Mouse (Mus musculus): Measurements from ENCODE around the gene Exosc5. TPM values are rescaled to one million over a fixed set of nuclear protein-coding genes. Genes with fewer than 3 reads are reported as not detected.
A peak's percentile ranks its signal among the peaks of the same experiment; 100 is the strongest.

The Exosc5 gene
- polyA plus RNA-seq, 1 experiment from 2014 or later, result 39.7 TPM

- WGBS, result 52% methylated on average over 4 of the region's 4 CpGs
- no peak overlapping the region for H3K9ac ChIP-seq
- no peak for ATAC-seq (ENCODE audit: low FRiP score)
These were observed 13.5 kb downstream of the Exosc5 start for GRCm38 (mm10) chr7:25672442-25672841.

GRCm38 (mm10) chr7:25674297-25674696 is 15.3 kb downstream of the Exosc5 start:
- Histone ChIP-seq H3K27ac (no peak overlapping the region), H3K36me3 (replicated peaks; ENCODE audit: control insufficient read depth, insufficient read depth) (0 out of 2 replicates have a peak, but pooled peaks cover 3% of the 10 kb centered on the region), H3K4me2 (replicated peaks) (peak overlapping the region; percentile 65), H3K9me3 (ENCODE audit: control insufficient read depth, low read length) (no peaks in the 10 kb centered on the region), H3K4me1 (replicated peaks; ENCODE audit: control insufficient read depth, insufficient read depth, low read length) (peaks cover 6% of the 10 kb centered on the region; the same call in 1 of the 2 replicates), H3K4me3 (replicated peaks; ENCODE audit: low read length) (peak overlapping the region; percentile 41), H3K9ac (peak overlapping the region; percentile 59), H3K27me3 (ENCODE audit: control insufficient read depth, insufficient read depth, low read length) (peaks cover 36% of the 10 kb centered on the region)
- DNase-seq (ENCODE audit: low spot score), result no peak
- ATAC-seq (ENCODE audit: low FRiP score), result no peak
- 27% methylated on average over 9 of the region's 9 CpGs for WGBS

More at GRCm38 (mm10) chr7:25672442-25672841, 13.5 kb downstream of the Exosc5 start:
- Histone ChIP-seq H3K27ac (no peak overlapping the region), H3K4me2 (replicated peaks) (no peak overlapping the region), H3K4me1 (replicated peaks; ENCODE audit: control insufficient read depth, insufficient read depth, low read length) (peaks cover 6% of the 10 kb centered on the region; the same call in 1 of the 2 replicates), H3K9me3 (ENCODE audit: control insufficient read depth, low read length) (no peaks in the 10 kb centered on the region), H3K36me3 (replicated peaks; ENCODE audit: control insufficient read depth, insufficient read depth) (peaks cover 21% of the 10 kb centered on the region), H3K4me3 (replicated peaks; ENCODE audit: low read length) (no peak overlapping the region), H3K27me3 (ENCODE audit: control insufficient read depth, insufficient read depth, low read length) (peaks cover 29% of the 10 kb centered on the region)
- DNase-seq (ENCODE audit: low spot score), result no peak

GRCm38 (mm10) chr7:25674719-25675300 is 15.8 kb downstream of the Exosc5 start, which contains the start of gene Tmem91:
Tmem91 (minus strand) TSS chr7:25675166.
- WGBS, result 3% methylated on average over 29 of the region's 29 CpGs
- ATAC-seq (ENCODE audit: low FRiP score) (peak; percentile 55), DNase-seq (ENCODE audit: low spot score) (peak; percentile 34)
- Histone ChIP-seq H3K9ac (peak within 1 kb of the TSS; percentile 59), H3K4me3 (replicated peaks; ENCODE audit: low read length) (peak within 1 kb of the TSS; percentile 41), H3K27me3 (ENCODE audit: control insufficient read depth, insufficient read depth, low read length) (peaks cover 36% of the 10 kb centered on the region), H3K4me1 (replicated peaks; ENCODE audit: control insufficient read depth, insufficient read depth, low read length) (peaks cover 7% of the 10 kb centered on the region; the same call in 1 of the 2 replicates), H3K27ac (no peak within 1 kb of the TSS), H3K4me2 (replicated peaks) (peak within 1 kb of the TSS; percentile 65), H3K9me3 (ENCODE audit: control insufficient read depth, low read length) (no peaks in the 10 kb centered on the region), H3K36me3 (replicated peaks; ENCODE audit: control insufficient read depth, insufficient read depth) (0 out of 2 replicates have a peak, but pooled peaks cover 3% of the 10 kb centered on the region)

- Histone ChIP-seq H3K27ac (no peak overlapping the region), H3K4me1 (replicated peaks; ENCODE audit: control insufficient read depth, insufficient read depth, low read length) (peaks cover 12% of the 10 kb centered on the region), H3K9ac (peak overlapping the region; percentile 59; the same call in 1 of the 2 replicates), H3K4me3 (replicated peaks; ENCODE audit: low read length) (peak overlapping the region; percentile 41), H3K9me3 (ENCODE audit: control insufficient read depth, low read length) (no peaks in the 10 kb centered on the region), H3K27me3 (ENCODE audit: control insufficient read depth, insufficient read depth, low read length) (peaks cover 36% of the 10 kb centered on the region), H3K36me3 (replicated peaks; ENCODE audit: control insufficient read depth, insufficient read depth) (no peaks in the 10 kb centered on the region), H3K4me2 (replicated peaks) (peak overlapping the region; percentile 65)
- DNase-seq (ENCODE audit: low spot score) (no peak), ATAC-seq (ENCODE audit: low FRiP score) (no peak)
- WGBS, result 28% methylated on average over 6 of the region's 6 CpGs
These were observed 16.4 kb downstream of the Exosc5 start for GRCm38 (mm10) chr7:25675405-25675804.

- 45% methylated on average over 15 of the region's 15 CpGs for WGBS
- H3K4me3 ChIP-seq (replicated peaks; ENCODE audit: low read length), result no peak overlapping the region
- ATAC-seq (ENCODE audit: low FRiP score), result peak; percentile 38
- no peaks in the 10 kb centered on the region for H3K36me3 ChIP-seq (replicated peaks; ENCODE audit: control insufficient read depth, insufficient read depth)
- peak; percentile 83 for DNase-seq (ENCODE audit: low spot score)
- H3K27ac ChIP-seq, result peak overlapping the region; percentile 61
- H3K4me1 ChIP-seq (replicated peaks; ENCODE audit: control insufficient read depth, insufficient read depth, low read length), result peaks cover 12% of the 10 kb centered on the region
- H3K9me3 ChIP-seq (ENCODE audit: control insufficient read depth, low read length), result no peaks in the 10 kb centered on the region
- peaks cover 36% of the 10 kb centered on the region for H3K27me3 ChIP-seq (ENCODE audit: control insufficient read depth, insufficient read depth, low read length)
- no peak overlapping the region for H3K4me2 ChIP-seq (replicated peaks)
- no peak overlapping the region for H3K9ac ChIP-seq
These were observed 17.3 kb downstream of the Exosc5 start for GRCm38 (mm10) chr7:25676085-25676781.

GRCm38 (mm10) chr7:25677013-25677412 is 18.0 kb downstream of the Exosc5 start:
- no peak overlapping the region for H3K9ac ChIP-seq
- peaks cover 36% of the 10 kb centered on the region for H3K27me3 ChIP-seq (ENCODE audit: control insufficient read depth, insufficient read depth, low read length)
- 84% methylated on average over 7 of the region's 7 CpGs for WGBS
- no peak overlapping the region for H3K4me3 ChIP-seq (replicated peaks; ENCODE audit: low read length)
- ATAC-seq (ENCODE audit: low FRiP score) (no peak), DNase-seq (ENCODE audit: low spot score) (no peak)
- H3K36me3 ChIP-seq (replicated peaks; ENCODE audit: control insufficient read depth, insufficient read depth), result no peaks in the 10 kb centered on the region
- H3K9me3 ChIP-seq (ENCODE audit: control insufficient read depth, low read length), result no peaks in the 10 kb centered on the region
- no peak overlapping the region for H3K4me2 ChIP-seq (replicated peaks)
- H3K4me1 ChIP-seq (replicated peaks; ENCODE audit: control insufficient read depth, insufficient read depth, low read length), result peaks cover 12% of the 10 kb centered on the region
- H3K27ac ChIP-seq, result peak overlapping the region; percentile 61

- ATAC-seq (ENCODE audit: low FRiP score) (no peak), DNase-seq (ENCODE audit: low spot score) (no peak)
- H3K4me1 ChIP-seq (replicated peaks; ENCODE audit: control insufficient read depth, insufficient read depth, low read length), result peaks cover 8% of the 10 kb centered on the region
- H3K4me3 ChIP-seq (replicated peaks; ENCODE audit: low read length), result peak overlapping the region; percentile 49
- peak overlapping the region; percentile 93; the same call in 1 of the 2 replicates for H3K27ac ChIP-seq
- no peaks in the 10 kb centered on the region for H3K9me3 ChIP-seq (ENCODE audit: control insufficient read depth, low read length)
- peak overlapping the region; percentile 67; the same call in 1 of the 2 replicates for H3K9ac ChIP-seq
- H3K27me3 ChIP-seq (ENCODE audit: control insufficient read depth, insufficient read depth, low read length), result peaks cover 15% of the 10 kb centered on the region
- peak overlapping the region; percentile 46 for H3K4me2 ChIP-seq (replicated peaks)
- WGBS, result 16% methylated on average over 6 of the region's 6 CpGs
- no peaks in the 10 kb centered on the region for H3K36me3 ChIP-seq (replicated peaks; ENCODE audit: control insufficient read depth, insufficient read depth)
These were observed 21.0 kb downstream of the Exosc5 start for GRCm38 (mm10) chr7:25679971-25680370.

GRCm38 (mm10) chr7:25680514-25681258 is 21.7 kb downstream of the Exosc5 start, which contains the start of gene B9d2:
B9d2 (plus strand) TSS chr7:25680780.
- peak; percentile 94 for DNase-seq (ENCODE audit: low spot score)
- Histone ChIP-seq H3K27me3 (ENCODE audit: control insufficient read depth, insufficient read depth, low read length) (peaks cover 14% of the 10 kb centered on the region), H3K4me1 (replicated peaks; ENCODE audit: control insufficient read depth, insufficient read depth, low read length) (peaks cover 6% of the 10 kb centered on the region; the same call in 1 of the 2 replicates), H3K9me3 (ENCODE audit: control insufficient read depth, low read length) (no peaks in the 10 kb centered on the region), H3K36me3 (replicated peaks; ENCODE audit: control insufficient read depth, insufficient read depth) (no peaks in the 10 kb centered on the region), H3K4me3 (replicated peaks; ENCODE audit: low read length) (peak within 1 kb of the TSS; percentile 49), H3K4me2 (replicated peaks) (peak within 1 kb of the TSS; percentile 46), H3K27ac (peak within 1 kb of the TSS; percentile 93), H3K9ac (peak within 1 kb of the TSS; percentile 67)
- peak; percentile 93 for ATAC-seq (ENCODE audit: low FRiP score)
- WGBS, result under 1% methylated on average over 46 of the region's 46 CpGs
